In the genomic region with DNA sequence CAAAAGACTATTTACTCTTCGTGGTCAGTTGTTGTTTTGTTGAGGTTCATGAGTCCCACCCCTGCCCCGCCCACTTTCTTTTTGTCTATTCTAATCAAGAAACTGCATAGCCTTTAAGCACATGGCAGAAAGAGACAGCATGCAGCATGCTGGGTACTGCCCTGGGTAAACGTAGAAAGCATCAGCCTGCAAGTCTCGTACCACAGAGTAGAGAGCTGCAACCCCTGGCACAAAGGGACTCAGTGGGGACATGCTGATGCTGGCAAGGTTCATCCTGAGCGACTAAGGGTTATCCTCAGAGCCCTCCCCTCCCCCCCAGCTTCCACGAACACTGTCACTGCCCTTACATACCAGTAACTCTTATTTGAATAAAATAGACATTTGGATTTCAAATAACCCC, we compare ENCODE assay signal across 22 mouse cellular contexts.
DNase-seq lines count a peak whose midpoint lies in the region; ATAC-seq lines count a peak whose summit lies in the region.
"Had no signal": no experiment of that assay in that cellular context is flagged by ENCODE, and none has a peak within 500 bp of the region (broad histone marks: within the 10 kb centered on the region; RNA-seq: fewer than 3 reads in every experiment).

No protein-coding gene starts in this region.

- peaks cover 9% of the 10 kb centered on the region; the same call in 1 of the 2 replicates for H3K4me1 ChIP-seq in neural tube, embryonic 12.5 days
- H3K4me1 ChIP-seq in midbrain, embryonic 14.5 days (ENCODE audit: control insufficient read depth, insufficient read depth, low read length): 0 out of 2 replicates have a peak, but pooled peaks cover 9% of the 10 kb centered on the region
- H3K4me1 ChIP-seq in intestine, embryonic 16.5 days (ENCODE audit: control insufficient read depth, insufficient read depth, low read length): no peaks in the 10 kb centered on the region
- H3K4me1 ChIP-seq: stomach, embryonic 15.5 days had no signal

- no peak overlapping the region for H3K4me3 ChIP-seq in neural tube, embryonic 12.5 days
- H3K4me3 ChIP-seq in midbrain, embryonic 14.5 days (replicated peaks; ENCODE audit: low read depth, low read length): no peak overlapping the region
- no peak overlapping the region for H3K4me3 ChIP-seq in intestine, embryonic 16.5 days (ENCODE audit: low read length)
- H3K4me3 ChIP-seq: forebrain, embryonic 10.5 days; limb, embryonic 13.5 days; liver, embryonic 12.5 days; stomach, embryonic 15.5 days had no signal

- no peak overlapping the region for H3K9ac ChIP-seq in neural tube, embryonic 12.5 days
- no peak overlapping the region for H3K9ac ChIP-seq in midbrain, embryonic 14.5 days (replicated peaks; ENCODE audit: low read length)
- no peak overlapping the region for H3K9ac ChIP-seq in intestine, embryonic 16.5 days (ENCODE audit: low read depth, low read length)
- H3K9ac ChIP-seq: limb, embryonic 13.5 days; liver, embryonic 12.5 days; stomach, embryonic 15.5 days had no signal

- no peak overlapping the region for H3K4me2 ChIP-seq in neural tube, embryonic 12.5 days (replicated peaks)
- H3K4me2 ChIP-seq in midbrain, embryonic 14.5 days (ENCODE audit: low read length): no peak overlapping the region
- no peak overlapping the region for H3K4me2 ChIP-seq in intestine, embryonic 16.5 days (ENCODE audit: low read depth, low read length)
- H3K4me2 ChIP-seq: limb, embryonic 13.5 days; liver, embryonic 12.5 days; stomach, embryonic 15.5 days had no signal

- DNase-seq in heart, adult 11 months: peak; percentile 69
- DNase-seq in heart, postnatal 14 days: no peak
- DNase-seq in neural tube, embryonic 10.5 days (ENCODE audit: extremely low spot score, low spot score): no peak
- DNase-seq in midbrain, embryonic 14.5 days: no peak
- DNase-seq in urinary bladder, postnatal 14 days (ENCODE audit: low spot score): no peak
- DNase-seq in kidney, adult 18-20 months: no peak
- DNase-seq: adrenal gland, adult 2 months; cerebellum, adult 11 months; cerebellum, adult 9-11 months; gastrocnemius, postnatal 36 days; kidney, adult 11 months; layer of hippocampus, adult 9-11 months; lung, adult 18-20 months; lung, postnatal 10 days; thymus, adult 2 months had no signal

- intact Hi-C loops in heart, postnatal 14 days (cut with DNase I): no loop called here

- H3K27ac ChIP-seq in neural tube, embryonic 12.5 days: no peak overlapping the region
- H3K27ac ChIP-seq in midbrain, embryonic 14.5 days (replicated peaks; ENCODE audit: low read depth, low read length): no peak overlapping the region
- no peak overlapping the region for H3K27ac ChIP-seq in intestine, embryonic 16.5 days (ENCODE audit: low read length)
- H3K27ac ChIP-seq: forebrain, embryonic 10.5 days; limb, embryonic 13.5 days; liver, embryonic 12.5 days; stomach, embryonic 15.5 days had no signal

- no peaks in the 10 kb centered on the region for H3K27me3 ChIP-seq in neural tube, embryonic 12.5 days (replicated peaks)
- H3K27me3 ChIP-seq in midbrain, embryonic 14.5 days (ENCODE audit: control insufficient read depth, insufficient read depth, low read length): no peaks in the 10 kb centered on the region
- H3K27me3 ChIP-seq in intestine, embryonic 16.5 days (replicated peaks; ENCODE audit: control insufficient read depth, insufficient read depth, low read length): no peaks in the 10 kb centered on the region
- H3K27me3 ChIP-seq: liver, embryonic 12.5 days; stomach, embryonic 15.5 days had no signal

- 49% methylated on average over 6 of the region's 6 CpGs for WGBS in neural tube, embryonic 12.5 days
- 43% methylated on average over 6 of the region's 6 CpGs for WGBS in midbrain, embryonic 14.5 days
- WGBS in intestine, embryonic 16.5 days: 51% methylated on average over 6 of the region's 6 CpGs

- H3K36me3 ChIP-seq in neural tube, embryonic 12.5 days: no peaks in the 10 kb centered on the region
- H3K36me3 ChIP-seq in midbrain, embryonic 14.5 days (ENCODE audit: control insufficient read depth, insufficient read depth, low read length): no peaks in the 10 kb centered on the region
- no peaks in the 10 kb centered on the region for H3K36me3 ChIP-seq in intestine, embryonic 16.5 days (ENCODE audit: control insufficient read depth, insufficient read depth, low read length)
- H3K36me3 ChIP-seq: forebrain, embryonic 10.5 days; limb, embryonic 13.5 days; liver, embryonic 12.5 days; stomach, embryonic 15.5 days had no signal

- ATAC-seq in neural tube, embryonic 12.5 days (ENCODE audit: low FRiP score, low read depth): 0 out of 2 replicates have a peak, but pooled peaks have one; percentile 55
- ATAC-seq in midbrain, embryonic 14.5 days (ENCODE audit: low FRiP score, low TSS enrichment): peak; percentile 35; the same call in 1 of the 2 replicates
- ATAC-seq in intestine, embryonic 16.5 days: no peak
- ATAC-seq: CD4-positive, CD25-positive, alpha-beta regulatory T cell, adult 4 months; liver, embryonic 12.5 days had no signal

- H3K9me3 ChIP-seq in neural tube, embryonic 12.5 days: no peaks in the 10 kb centered on the region
- H3K9me3 ChIP-seq in midbrain, embryonic 14.5 days (ENCODE audit: control insufficient read depth, low read length): no peaks in the 10 kb centered on the region
- H3K9me3 ChIP-seq in intestine, embryonic 16.5 days (ENCODE audit: control insufficient read depth, low read length): no peaks in the 10 kb centered on the region
- H3K9me3 ChIP-seq: forebrain, embryonic 10.5 days; liver, embryonic 12.5 days; stomach, embryonic 15.5 days had no signal
